Mouse (Mus musculus) heart, postnatal 0 days (tissue): ENCODE results near the gene Schip1. TPM values are rescaled to one million over a fixed set of nuclear protein-coding genes. Genes with fewer than 3 reads are reported as not detected.

Experiments used
- ATAC-seq: fragments of 200-750 bp; cut with Nextera tagmentation; 2 replicates; pipeline ENCODE4 v1.8.0; 2017; ENCODE audit warnings: low read depth, moderate number of reproducible peaks, moderate library complexity; ENCODE audit not compliant: insufficient read depth
- DNase-seq: peaks from one replicate; pipeline ENCODE4 v3.0.0-alpha.2; 2016; ENCODE audit warnings: low spot score
- H3K27ac ChIP-seq: fragments of 300-500 bp; sonication (generic); 2 replicates; pipeline ENCODE4 v1.5.1; 2014; ENCODE audit warnings: low read depth, mild to moderate bottlenecking
- H3K27me3 ChIP-seq: fragments of 300-500 bp; sonication (generic); 2 replicates; pipeline ENCODE4 v1.6.1; 2014; ENCODE audit warnings: low read length, mixed read lengths; ENCODE audit not compliant: control insufficient read depth, insufficient read depth
- H3K36me3 ChIP-seq: fragments of 300-500 bp; sonication (generic); replicated peaks from 2 replicates; pipeline ENCODE4 v1.6.1; 2014; ENCODE audit warnings: low read length, mixed read lengths; ENCODE audit not compliant: control insufficient read depth, insufficient read depth
- H3K4me1 ChIP-seq: fragments of 300-500 bp; sonication (generic); 2 replicates; pipeline ENCODE4 v1.6.1; 2014; ENCODE audit warnings: antibody characterized with exemption; ENCODE audit not compliant: control insufficient read depth, insufficient read depth
- H3K4me2 ChIP-seq: fragments of 300-500 bp; sonication (generic); 2 replicates; pipeline ENCODE4 v1.6.1; 2014; ENCODE audit warnings: low read depth, mild to moderate bottlenecking, low read length, moderate library complexity
- H3K4me3 ChIP-seq: fragments of 300-500 bp; sonication (generic); 2 replicates; pipeline ENCODE4 v1.5.1; 2014; ENCODE audit warnings: low read depth, low read length
- H3K9ac ChIP-seq: fragments of 300-500 bp; sonication (generic); replicated peaks from 2 replicates; pipeline ENCODE4 v1.6.1; 2014; ENCODE audit warnings: low read depth, low read length, mixed read lengths
- H3K9me3 ChIP-seq: fragments of 300-500 bp; sonication (generic); replicated peaks from 2 replicates; pipeline ENCODE4 v1.6.1; 2016; ENCODE audit warnings: low read length; ENCODE audit not compliant: control insufficient read depth
- CTCF ChIP-seq: IDR thresholded peaks from 2 replicates; pipeline ENCODE4 v1.5.1; 2016; ENCODE audit warnings: antibody characterized with exemption, control low read depth, low read depth
- EP300 ChIP-seq: IDR thresholded peaks from 2 replicates; pipeline ENCODE4 v1.6.1; 2016; ENCODE audit warnings: antibody characterized with exemption, low read depth
- WGBS: fragments of 180-500 bp; shearing (Covaris S2); extraction: QIAGEN DNeasy Blood & Tissue Kit; methylation state at CpG from one replicate; pipeline ENCODE4 v1.1.7; 2014; 5-methylcytosine and 5-hydroxymethylcytosine counted together
- polyA plus RNA-seq: library from polyadenylated mRNA; unstranded; fragments of >200 nt; fragmentation: Nextera tagmentation; extraction: Ambion mirVana; gene quantifications from 2 replicates; pipeline ENCODE4 v1.2.1, GENCODE M21; 2015
- total RNA-seq: library from RNA; depleted of rRNA; stranded (reverse); fragments of >200 nt; gene quantifications from 2 replicates; pipeline ENCODE4 v1.2.3, GENCODE M21; 2014; ENCODE audit warnings: low replicate concordance

The Schip1 gene
- total and polyA plus RNA-seq, 2 experiments from 2014 or later: 58.4 to 74.3 TPM

- H3K27ac ChIP-seq: no peak overlapping the region
- TF ChIP-seq EP300 (no peak), CTCF (no peak)
- no peak for ATAC-seq
These were observed 453.4 kb downstream of the Schip1 start for GRCm38 (mm10) chr3:68518041-68518440.

GRCm38 (mm10) chr3:68518586-68518985 lies 454.0 kb downstream of the Schip1 start:
- peaks cover 15% of the 10 kb centered on the region for H3K4me1 ChIP-seq
- no peak overlapping the region for H3K27ac ChIP-seq
- TF ChIP-seq EP300 (no peak), CTCF (no peak)
- H3K36me3 ChIP-seq: no peaks in the 10 kb centered on the region
- H3K4me3 ChIP-seq: no peak overlapping the region
- H3K9ac ChIP-seq: no peak overlapping the region
- 91% methylated on average over 5 of the region's 5 CpGs for WGBS
- H3K4me2 ChIP-seq: no peak overlapping the region
- no peaks in the 10 kb centered on the region for H3K9me3 ChIP-seq
- no peak for ATAC-seq
- H3K27me3 ChIP-seq: no peaks in the 10 kb centered on the region
- DNase-seq: no peak

More at GRCm38 (mm10) chr3:68518041-68518440, 453.4 kb downstream of the Schip1 start:
- Histone ChIP-seq H3K9ac (no peak overlapping the region), H3K27me3 (no peaks in the 10 kb centered on the region), H3K4me3 (no peak overlapping the region), H3K36me3 (no peaks in the 10 kb centered on the region), H3K4me2 (no peak overlapping the region), H3K9me3 (no peaks in the 10 kb centered on the region), H3K4me1 (peaks cover 15% of the 10 kb centered on the region)
- DNase-seq: no peak
- 84% methylated on average over 8 of the region's 8 CpGs for WGBS

GRCm38 (mm10) chr3:68525361-68525878 lies 460.8 kb downstream of the Schip1 start:
- WGBS: 61% methylated on average over 10 of the region's 10 CpGs
- ATAC-seq: peak; percentile 62
- Histone ChIP-seq H3K4me2 (no peak overlapping the region), H3K9me3 (no peaks in the 10 kb centered on the region), H3K27me3 (no peaks in the 10 kb centered on the region), H3K4me1 (peaks cover 15% of the 10 kb centered on the region), H3K9ac (no peak overlapping the region), H3K4me3 (no peak overlapping the region), H3K36me3 (no peaks in the 10 kb centered on the region), H3K27ac (peak overlapping the region; percentile 71)
- TF ChIP-seq CTCF (no peak), EP300 (no peak)
- DNase-seq: no peak

- Histone ChIP-seq H3K4me2 (no peak overlapping the region), H3K36me3 (no peaks in the 10 kb centered on the region), H3K27me3 (no peaks in the 10 kb centered on the region), H3K4me1 (peaks cover 15% of the 10 kb centered on the region), H3K9ac (no peak overlapping the region), H3K27ac (peak overlapping the region; percentile 71), H3K9me3 (no peaks in the 10 kb centered on the region), H3K4me3 (no peak overlapping the region)
- TF ChIP-seq EP300: no peak
- 32% methylated on average over 4 of the region's 4 CpGs for WGBS
- no peak for DNase-seq
- ATAC-seq: peak; percentile 47; the same call in 1 of the 2 replicates
These were observed 461.8 kb downstream of the Schip1 start for GRCm38 (mm10) chr3:68526416-68526815.

- Histone ChIP-seq H3K4me2 (no peak overlapping the region), H3K9me3 (no peaks in the 10 kb centered on the region), H3K36me3 (no peaks in the 10 kb centered on the region), H3K27me3 (no peaks in the 10 kb centered on the region), H3K27ac (no peak overlapping the region), H3K4me1 (peaks cover 15% of the 10 kb centered on the region), H3K9ac (no peak overlapping the region), H3K4me3 (no peak overlapping the region)
- 32% methylated on average over 4 of the region's 4 CpGs for WGBS
- ATAC-seq: no peak
- TF ChIP-seq CTCF (no peak), EP300 (no peak)
- DNase-seq: no peak
These were observed 462.6 kb downstream of the Schip1 start for GRCm38 (mm10) chr3:68527182-68527581.

GRCm38 (mm10) chr3:68531908-68532307 lies 467.3 kb downstream of the Schip1 start:
- DNase-seq (no peak), ATAC-seq (no peak)
- no peaks in the 10 kb centered on the region for H3K27me3 ChIP-seq
- H3K9me3 ChIP-seq: 0 out of 2 replicates have a peak, but pooled peaks cover 5% of the 10 kb centered on the region
- H3K4me2 ChIP-seq: no peak overlapping the region
- no peak overlapping the region for H3K4me3 ChIP-seq
- no peak overlapping the region for H3K9ac ChIP-seq
- H3K36me3 ChIP-seq: no peaks in the 10 kb centered on the region
- WGBS: 74% methylated on average over 4 of the region's 4 CpGs
- H3K27ac ChIP-seq: no peak overlapping the region
- H3K4me1 ChIP-seq: peaks cover 17% of the 10 kb centered on the region
- TF ChIP-seq CTCF: no peak
- no peak for TF ChIP-seq EP300
